ENCODE assay signal across 8 mouse cellular contexts in the genomic region with DNA sequence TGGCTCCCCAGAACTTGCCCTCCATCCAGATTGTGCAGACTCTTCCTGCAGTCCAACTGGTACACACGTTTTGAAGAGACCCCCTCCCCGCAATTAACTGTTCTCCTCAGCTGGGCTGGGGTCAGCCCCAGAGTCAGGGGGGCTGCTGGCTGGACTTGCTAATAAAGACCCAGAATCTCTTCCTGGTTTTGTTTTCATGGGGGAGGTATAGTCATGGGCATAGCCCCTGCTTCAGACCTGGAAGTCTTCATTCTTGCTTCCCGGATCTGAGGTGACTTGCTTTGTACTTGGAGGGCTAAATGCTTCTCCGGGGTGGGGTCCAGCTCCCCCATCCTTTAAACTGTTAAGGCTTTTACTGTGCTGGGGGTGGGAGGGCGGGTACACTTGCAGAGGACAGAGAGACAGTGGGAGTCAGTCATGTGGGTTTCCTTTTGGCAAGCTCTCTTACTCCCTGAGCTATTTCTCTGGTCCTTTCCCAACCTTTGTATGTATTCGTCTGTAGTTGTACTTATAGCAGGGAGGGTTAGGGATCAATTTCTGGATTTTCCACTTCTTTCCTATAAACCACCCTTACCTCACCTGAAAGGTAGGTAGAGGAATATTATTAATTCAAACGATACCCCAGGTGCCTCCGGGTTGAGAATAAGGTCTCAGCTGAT. TPM values are rescaled to one million over a fixed set of nuclear protein-coding genes. Genes with fewer than 3 reads are reported as not detected.
DNase-seq lines count a peak whose midpoint lies in the region; ATAC-seq and TF ChIP-seq lines count a peak whose summit lies in the region.

A gene (plus strand): TSS at position 205 of the 659 bp plus-strand sequence.

- peak within 1 kb of the TSS; percentile 87 for H3K4me2 ChIP-seq in limb, embryonic 13.5 days (replicated peaks)

- ATAC-seq in limb, embryonic 13.5 days (ENCODE audit: low FRiP score, low read depth): no peak
- no peak for ATAC-seq in granulocyte monocyte progenitor cell, adult 5-6 weeks (replicated peaks; ENCODE audit: poor library complexity, severe bottlenecking)

- H3K27me3 ChIP-seq in thymus, adult 2 months (ENCODE audit: control insufficient read depth, insufficient read depth, low read length): peaks cover 11% of the 10 kb centered on the region
- H3K27me3 ChIP-seq in limb, embryonic 13.5 days: no peaks in the 10 kb centered on the region

- peaks cover 19% of the 10 kb centered on the region for H3K36me3 ChIP-seq in thymus, adult 2 months (ENCODE audit: control insufficient read depth, insufficient read depth, low read length)
- H3K36me3 ChIP-seq in limb, embryonic 13.5 days: peaks cover 43% of the 10 kb centered on the region

- no peak for TF ChIP-seq CTCF in thymus, adult 2 months (IDR thresholded peaks at IDR 0.05; ENCODE audit: borderline replicate concordance, control insufficient read depth, extremely low read depth, insufficient read depth, low read length, poor library complexity)

- TF ChIP-seq POLR2A in thymus, adult 2 months (IDR thresholded peaks at IDR 0.05; ENCODE audit: control insufficient read depth, extremely low read depth, insufficient read depth, low read length, poor library complexity): no peak

- no peaks in the 10 kb centered on the region for H3K9me3 ChIP-seq in limb, embryonic 13.5 days

- 40% methylated on average over 8 of the region's 8 CpGs for WGBS in thymus, adult 2 months
- WGBS in limb, embryonic 13.5 days: 31% methylated on average over 8 of the region's 8 CpGs

- DNase-seq in frontal cortex, adult 2 months (ENCODE audit: extremely low spot score in 1 of 2, low spot score in 1 of 2): no peak
- DNase-seq in frontal cortex, postnatal 10 days (ENCODE audit: low spot score in 2 of 2): no peak
- DNase-seq in thymus, adult 2 months: no peak
- no peak for DNase-seq in thymus, postnatal 25 days
- DNase-seq in adrenal gland, postnatal 14 days: no peak
- no peak for DNase-seq in adrenal gland, adult 18-20 months (ENCODE audit: low spot score in 2 of 2)

- H3K27ac ChIP-seq in thymus, adult 2 months (ENCODE audit: control insufficient read depth, insufficient read depth, low read length): no peak within 1 kb of the TSS
- H3K27ac ChIP-seq in limb, embryonic 13.5 days: peak within 1 kb of the TSS; percentile 94

- peak within 1 kb of the TSS; percentile 62 for H3K9ac ChIP-seq in limb, embryonic 13.5 days

- H3K4me3 ChIP-seq in thymus, adult 2 months (ENCODE audit: control insufficient read depth, insufficient read depth, low read length): 0 out of 2 replicates have a peak within 1 kb of the TSS, but pooled peaks have one; percentile 8
- peak within 1 kb of the TSS; percentile 42 for H3K4me3 ChIP-seq in limb, embryonic 13.5 days

- peaks cover 14% of the 10 kb centered on the region for H3K4me1 ChIP-seq in thymus, adult 2 months (replicated peaks; ENCODE audit: control insufficient read depth, insufficient read depth, low read length)
- peaks cover 64% of the 10 kb centered on the region for H3K4me1 ChIP-seq in limb, embryonic 13.5 days

RNA-seq across cellular contexts. Expression of the gene that starts here (rescaled TPM):
- polyA plus RNA-seq in frontal cortex, adult 2 months (2012; rRNA removed): 99.2 and 108 TPM in 2 replicates
- 4.4 and 5.9 TPM in 2 replicates for polyA plus RNA-seq in thymus, adult 2 months (2012; rRNA removed)
- polyA plus RNA-seq in limb, embryonic 13.5 days (2015; fragmentation: Nextera tagmentation; extraction: Ambion mirVana): 3.1 and 3.3 TPM in 2 replicates
- 1.4 TPM in 1 of 2 replicates, not detected in the other for total RNA-seq in granulocyte monocyte progenitor cell, adult 5-6 weeks (2014; fragmentation: Nextera tagmentation)
- total RNA-seq in granulocyte monocyte progenitor cell, adult 5-6 weeks (2017): not detected in 2 replicates
- 6.6 and 8.1 TPM in 2 replicates for total RNA-seq in adrenal gland, postnatal 14 days (2021)
- total RNA-seq in adrenal gland, adult 18-20 months (2021): 10 to 100 TPM in 1 of 2 experiments, 1 to 10 TPM in 1; 9.8 to 11.6 TPM

Comparison
In these comparisons a context has a peak if more than half of its experiments do, and no peak if none do; other contexts are left out.
1. RNA of the gene that starts here (polyA plus RNA-seq): 99.2 to 108 TPM in frontal cortex, adult 2 months; 4.4 to 5.9 TPM in thymus, adult 2 months and 3.1 to 3.3 TPM in limb, embryonic 13.5 days; every median in the first group is over 10 times any median in the second.